Mouse (Mus musculus) forebrain, embryonic 12.5 days (tissue): ENCODE data around the gene Mrps6. TPM values are rescaled to one million over a fixed set of nuclear protein-coding genes. Genes with fewer than 3 reads are reported as not detected.

Source experiments
- polyA plus RNA-seq: library from polyadenylated mRNA; unstranded; fragments of >200 nt; fragmentation: Nextera tagmentation; extraction: Ambion mirVana; gene quantifications from 2 replicates; pipeline ENCODE4 v1.2.1, GENCODE M21; 2016

Gene Mrps6
- polyA plus RNA-seq, 1 experiment from 2014 or later: 133 TPM

Other genes starting within 250 kb of the Mrps6 start
- gene Gm49711, start within 50 bp of the Mrps6 start, polyA plus RNA-seq: 0.29 TPM in 1 of 2 replicates, not detected in the other
- gene Slc5a3, start 52 bp downstream of the Mrps6 start, polyA plus RNA-seq: 14.0 TPM in 2 replicates
- gene Kcne2, start 234.1 kb downstream of the Mrps6 start, polyA plus RNA-seq: 2.2 and 4.3 TPM in 2 replicates
- 131 and 135 TPM in 2 replicates for gene Smim11, start 243.0 kb downstream of the Mrps6 start, polyA plus RNA-seq